Mouse (Mus musculus) cerebellum, postnatal 25 days (tissue): ENCODE results near the gene Dennd1a.

ENCODE experiments used
- DNase-seq, 2 experiments: peaks; one replicate each; pipeline ENCODE4 v3.0.0; 2021; ENCODE audit warnings: mixed read lengths in 2 of 2

Gene Dennd1a

DNA sequence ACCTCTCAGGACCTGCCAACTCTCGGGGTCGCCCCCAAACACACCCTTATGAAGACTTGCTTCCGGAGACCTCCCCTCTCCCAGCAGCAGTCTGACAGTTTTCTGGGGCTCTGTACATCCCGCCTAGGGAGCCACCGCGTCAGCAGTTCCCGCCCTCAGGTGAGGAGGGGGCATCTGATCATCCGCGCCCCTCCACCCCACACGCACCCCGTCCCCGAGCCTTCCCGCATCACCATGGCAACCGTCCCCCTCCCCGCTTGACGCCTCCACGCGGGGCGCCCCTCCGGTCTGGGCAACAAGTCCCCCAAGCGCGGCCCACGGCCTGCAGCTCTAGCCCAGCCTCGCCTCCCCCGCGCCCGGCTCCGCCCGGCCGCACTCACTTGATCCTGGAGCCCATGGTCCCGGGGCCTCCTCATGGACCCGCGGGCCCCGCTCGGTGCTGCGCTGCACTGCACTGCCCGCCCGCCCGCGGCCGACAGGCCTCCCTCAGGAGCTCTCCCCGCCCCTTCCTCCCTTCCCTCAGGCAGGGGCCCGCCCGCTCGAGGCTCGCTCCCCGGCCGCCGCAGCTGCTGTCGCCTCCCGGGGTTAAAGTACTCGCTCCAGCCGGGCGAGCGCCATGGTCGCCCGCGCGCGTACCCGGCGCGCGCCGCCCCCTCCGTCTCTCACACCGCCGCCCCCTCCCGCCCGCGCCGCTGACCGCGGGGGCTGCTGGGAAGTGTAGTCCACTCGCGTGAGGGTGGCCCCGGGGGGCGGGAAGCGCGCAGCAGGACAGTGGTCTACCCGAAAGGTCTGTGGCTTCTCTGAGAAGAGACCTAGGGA lies at the start of gene Dennd1a:
Dennd1a (minus strand) TSS at position 658 of the 819 bp plus-strand sequence.
- DNase-seq = peak; percentile 89 to 93

GRCm38 (mm10) chr2:38336606-38337005 lies 49.4 kb upstream of the Dennd1a start:
- no peak for DNase-seq

DNA sequence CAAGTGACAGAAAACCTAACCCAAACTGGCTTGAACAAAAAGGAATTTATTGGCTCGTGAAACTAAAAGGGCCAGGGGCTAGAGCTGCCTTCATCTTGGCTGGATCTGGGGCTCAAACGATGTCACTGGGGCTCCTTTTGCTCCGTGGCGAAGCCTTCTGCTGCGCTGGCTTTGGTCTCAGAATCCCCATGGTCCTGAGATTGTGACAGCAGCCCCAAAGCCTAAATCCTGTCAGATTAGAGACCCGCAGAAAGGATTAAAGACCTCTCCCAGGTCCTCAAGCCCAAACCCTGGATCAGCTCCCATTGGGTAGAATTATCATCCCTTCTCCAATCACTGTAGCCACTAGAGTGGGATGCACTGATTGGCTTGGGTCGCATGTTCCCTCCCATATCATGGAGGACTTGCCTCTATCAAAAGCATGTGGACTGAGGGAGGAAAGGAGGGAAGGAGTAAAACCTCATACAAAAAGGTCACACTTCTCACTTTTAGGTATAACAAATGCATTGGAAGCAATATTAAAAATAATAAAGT lies 46.5 kb upstream of the Dennd1a start:
- DNase-seq = no peak

GRCm38 (mm10) chr2:38326671-38327070 lies 39.5 kb upstream of the Dennd1a start:
- no peak for DNase-seq

DNA sequence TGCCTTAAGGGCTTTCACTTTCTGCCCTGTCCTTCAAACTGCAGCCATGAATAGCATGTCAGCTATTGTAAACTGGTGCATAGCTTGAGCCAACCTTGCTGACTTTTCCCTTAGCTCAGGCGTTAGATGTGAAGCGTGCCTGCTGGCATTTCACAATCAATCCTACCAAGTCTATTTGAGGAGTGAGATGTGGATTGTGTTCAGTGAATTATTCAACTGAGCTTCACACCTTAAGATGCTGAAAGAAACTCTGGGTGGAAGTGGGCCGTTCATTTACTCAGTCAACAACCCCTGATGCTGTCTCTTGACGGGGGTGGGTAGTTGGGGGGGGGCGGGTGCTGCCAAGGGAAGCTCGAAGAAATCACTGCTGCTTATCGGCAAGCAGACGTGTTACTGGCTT lies 36.2 kb upstream of the Dennd1a start:
- DNase-seq = no peak

- DNase-seq = no peak
Observed at GRCm38 (mm10) chr2:38320911-38321310, 33.7 kb upstream of the Dennd1a start.

GRCm38 (mm10) chr2:38319086-38319485 lies 31.9 kb upstream of the Dennd1a start:
- no peak for DNase-seq

DNA sequence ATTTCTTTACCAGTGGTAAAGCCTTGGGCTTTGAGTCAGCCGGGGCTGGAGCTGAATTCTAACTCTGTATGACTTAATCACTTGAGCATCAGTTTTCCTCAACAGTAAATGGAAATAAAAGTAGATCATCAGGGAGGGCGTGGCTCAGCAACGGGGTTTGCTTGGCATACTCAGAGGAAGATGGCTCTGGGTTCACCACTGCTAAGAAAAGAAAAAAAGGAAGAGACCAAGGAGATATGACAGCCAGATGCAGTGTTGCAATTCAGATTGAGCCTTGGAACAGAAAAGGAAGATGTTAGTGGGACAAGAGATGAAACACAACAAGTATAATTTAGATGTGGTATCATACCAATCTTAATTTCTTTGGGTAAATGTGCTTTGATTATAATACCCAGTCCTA lies 26.2 kb upstream of the Dennd1a start:
- no peak for DNase-seq

- DNase-seq = peak; percentile 14 to 34
Observed at GRCm38 (mm10) chr2:38312921-38313320, 25.7 kb upstream of the Dennd1a start.

DNA sequence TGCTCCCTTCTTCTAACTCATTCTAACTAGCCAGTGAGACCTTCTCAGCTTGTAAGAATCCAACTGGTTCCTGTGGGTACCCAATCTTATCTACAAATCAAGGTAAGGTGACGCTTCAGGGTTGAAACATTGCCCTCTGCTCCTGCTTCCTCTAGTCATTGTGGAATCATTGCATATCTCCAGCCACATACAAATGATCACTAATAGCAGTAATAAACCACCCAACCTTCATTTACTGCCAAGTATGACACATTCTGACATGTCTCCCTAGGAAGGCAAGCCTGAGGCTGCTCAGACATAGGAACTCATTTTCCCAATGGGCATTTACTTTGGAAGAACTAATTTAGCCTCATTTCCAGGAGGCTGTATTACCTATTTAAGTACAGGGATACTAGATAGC lies 18.0 kb upstream of the Dennd1a start:
- DNase-seq = no peak

DNA sequence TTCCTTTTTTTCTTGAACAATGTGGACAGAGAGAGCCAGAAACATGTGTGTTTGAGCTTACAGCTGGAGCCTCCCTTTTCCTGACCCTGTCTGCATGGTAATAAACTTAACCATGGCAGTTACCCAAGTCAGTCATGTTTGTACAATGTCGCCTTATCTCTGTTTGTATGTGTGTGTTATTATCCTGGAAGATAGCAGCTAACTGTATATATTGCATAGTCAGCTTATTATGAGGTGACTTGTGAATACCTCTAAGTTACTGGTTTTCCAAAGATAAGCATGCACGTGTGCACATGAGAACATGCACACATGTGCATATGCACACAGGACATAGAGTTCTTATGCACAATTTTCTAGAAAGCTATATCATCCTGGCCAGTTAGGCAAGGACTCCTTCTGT lies 13.8 kb upstream of the Dennd1a start:
- DNase-seq = no peak

- no peak for DNase-seq
Observed at GRCm38 (mm10) chr2:38295939-38296338, 8.7 kb upstream of the Dennd1a start.

GRCm38 (mm10) chr2:38291526-38291925 lies 4.3 kb upstream of the Dennd1a start:
- DNase-seq = no peak

GRCm38 (mm10) chr2:38288226-38288625 lies 1.0 kb upstream of the Dennd1a start:
- no peak for DNase-seq

DNA sequence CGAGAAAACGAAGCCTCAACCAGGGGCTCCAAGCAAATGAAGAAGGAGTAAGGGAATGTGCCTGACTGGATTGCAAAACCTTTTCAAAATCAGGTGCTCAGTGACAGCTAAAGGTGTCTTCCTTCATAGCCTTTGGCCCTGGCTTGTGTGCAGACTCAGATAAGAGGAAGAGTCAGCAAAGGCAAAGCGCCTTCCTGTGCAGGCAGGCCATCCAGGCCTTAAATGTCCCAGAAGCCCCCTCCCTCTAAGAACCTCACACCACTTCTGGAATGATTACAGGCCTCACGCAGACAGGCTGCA lies 807 bp downstream of the Dennd1a start:
- no peak for DNase-seq

- DNase-seq = no peak
Observed at GRCm38 (mm10) chr2:38285781-38286432, 1.3 kb downstream of the Dennd1a start.

DNA sequence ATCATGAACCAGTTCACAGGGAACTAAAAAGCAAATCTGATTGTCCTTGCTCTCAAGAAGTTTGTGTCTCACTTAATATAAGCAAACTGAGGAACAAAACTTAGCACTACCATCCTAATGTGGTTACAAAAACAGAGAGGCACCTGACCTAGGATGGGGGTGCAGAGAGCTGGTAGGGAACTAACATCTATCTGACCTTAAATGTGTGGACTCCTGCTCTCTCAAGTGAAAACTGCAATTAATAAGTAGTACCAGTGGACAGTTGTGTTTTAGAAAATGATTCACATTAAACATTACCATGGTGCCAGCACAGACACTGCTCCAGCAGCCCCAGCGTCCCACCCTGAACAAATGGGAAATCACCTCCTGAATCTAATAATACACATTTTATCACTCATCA lies 3.2 kb downstream of the Dennd1a start:
- DNase-seq = no peak

GRCm38 (mm10) chr2:38280376-38280775 lies 6.8 kb downstream of the Dennd1a start:
- DNase-seq = no peak

DNA sequence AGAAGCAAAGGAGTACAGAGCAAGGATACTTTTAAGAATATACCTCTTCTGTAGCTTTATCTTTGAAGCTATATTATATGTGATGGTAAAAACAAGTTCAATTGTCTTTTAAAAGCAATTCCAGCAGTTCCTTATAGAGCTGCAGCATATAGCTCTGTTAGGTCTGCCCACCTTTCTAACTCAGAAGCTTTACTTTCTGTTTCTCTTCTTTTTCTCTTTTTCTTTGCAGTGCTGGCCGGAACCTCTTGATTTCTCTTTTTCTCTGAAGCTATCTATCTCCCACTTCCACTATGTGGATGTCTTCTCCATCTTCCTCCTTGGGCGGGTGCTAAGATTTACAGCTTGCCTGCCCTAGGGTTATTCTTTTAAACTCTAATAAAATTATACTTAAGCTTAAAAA lies 12.2 kb downstream of the Dennd1a start:
- DNase-seq = no peak

DNA sequence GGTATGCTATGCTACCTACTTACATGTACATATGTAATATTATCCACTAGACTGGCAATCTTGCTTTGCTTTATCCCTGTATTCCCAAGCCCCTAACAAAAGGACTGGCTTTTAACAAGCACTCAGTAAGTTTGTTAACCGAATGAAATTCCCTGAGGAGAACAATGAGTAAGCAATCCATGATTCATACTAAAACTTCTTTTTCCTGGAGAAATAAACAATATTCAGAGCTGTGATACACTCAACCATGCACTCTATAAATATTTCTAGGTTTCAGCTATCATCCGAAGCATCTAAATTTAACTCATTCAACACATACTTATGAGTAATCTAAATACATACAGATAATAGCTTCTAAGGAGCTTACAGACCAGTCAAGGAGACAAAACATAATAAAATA lies 23.5 kb downstream of the Dennd1a start:
- no peak for DNase-seq

DNA sequence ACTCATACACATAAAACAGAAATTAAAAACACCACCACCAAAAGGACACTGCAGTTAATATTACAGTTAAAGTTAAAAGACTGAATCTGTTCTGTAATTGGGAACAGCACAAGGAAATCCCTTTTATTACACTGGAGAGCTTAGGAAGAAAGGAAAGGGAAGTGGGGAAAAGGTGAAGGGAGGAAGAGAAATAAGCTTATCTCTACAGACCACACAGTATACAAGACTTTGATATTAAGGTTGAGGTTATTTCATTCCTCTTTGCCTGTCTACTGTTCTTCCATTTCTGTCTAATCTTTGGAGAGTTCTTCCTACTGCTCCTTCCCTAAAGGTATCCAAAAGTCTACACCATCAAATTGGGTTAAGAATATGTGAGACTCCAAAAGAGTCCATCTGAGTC lies 28.1 kb downstream of the Dennd1a start:
- DNase-seq = no peak

- no peak for DNase-seq
Observed at GRCm38 (mm10) chr2:38237616-38238015, 49.6 kb downstream of the Dennd1a start.

DNA sequence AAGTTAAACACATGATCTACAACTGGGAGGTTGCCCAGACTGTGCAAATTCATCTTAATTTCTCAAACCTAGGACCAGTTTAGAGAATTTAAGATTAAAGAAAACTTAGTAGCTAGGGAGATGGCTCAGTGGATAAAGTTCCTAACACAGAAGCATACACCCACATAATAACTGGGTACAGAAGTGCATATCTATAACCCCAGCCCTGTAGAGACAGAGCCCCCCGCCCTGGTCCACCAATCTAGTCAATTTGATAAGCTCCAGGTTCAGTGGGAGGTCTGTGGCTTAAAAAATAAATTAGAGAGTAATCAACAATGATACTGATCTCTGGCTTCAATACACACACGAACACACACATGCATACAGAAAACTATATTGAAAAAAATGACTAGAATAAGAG lies 51.6 kb downstream of the Dennd1a start:
- no peak for DNase-seq

DNA sequence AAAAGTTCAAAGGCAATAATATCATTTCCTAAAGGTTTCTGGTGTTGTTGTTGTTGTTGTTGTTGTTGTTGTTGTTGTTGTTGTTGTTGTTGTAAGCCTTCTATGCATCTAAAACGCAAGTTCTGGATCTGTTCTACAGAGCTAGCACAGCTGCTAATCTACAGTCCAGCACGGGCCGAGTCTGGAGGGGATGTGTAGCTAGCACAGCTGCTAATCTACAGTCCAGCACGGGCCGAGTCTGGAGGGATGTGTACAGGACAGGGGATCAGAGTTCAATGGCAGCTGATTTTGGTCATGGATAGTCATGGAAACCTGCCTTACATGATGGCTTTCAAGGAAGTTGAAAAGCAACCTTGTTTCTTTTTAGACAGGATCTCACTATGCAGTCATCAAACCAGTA lies 57.3 kb downstream of the Dennd1a start:
- no peak for DNase-seq
